Mouse (Mus musculus) liver, embryonic 13.5 days (tissue): ENCODE measurements around the gene Trmt61a. TPM values are rescaled to one million over a fixed set of nuclear protein-coding genes. Genes with fewer than 3 reads are reported as not detected.
A peak's percentile ranks its signal among the peaks of the same experiment; 100 is the strongest.

Experiments
- ATAC-seq: fragments of 200-750 bp; cut with Nextera tagmentation; 2 replicates; pipeline ENCODE4 v1.8.0; 2017; ENCODE audit warnings: low read depth, mild to moderate bottlenecking, moderate number of reproducible peaks, moderate library complexity
- DNase-seq: peaks from one replicate; pipeline ENCODE4 v3.0.0; 2022
- H3K27ac ChIP-seq: fragments of 300-500 bp; sonication (generic); 2 replicates; pipeline ENCODE4 v1.5.1; 2015; ENCODE audit warnings: moderate library complexity, mild to moderate bottlenecking, inconsistent platforms
- H3K27me3 ChIP-seq: fragments of 300-500 bp; sonication (generic); 2 replicates; pipeline ENCODE4 v1.6.1; 2015; ENCODE audit warnings: mild to moderate bottlenecking, inconsistent platforms
- H3K36me3 ChIP-seq: fragments of 300-500 bp; sonication (generic); 2 replicates; pipeline ENCODE4 v1.6.1; 2015; ENCODE audit warnings: mild to moderate bottlenecking, inconsistent platforms
- H3K4me1 ChIP-seq: fragments of 300-500 bp; sonication (generic); replicated peaks from 2 replicates; pipeline ENCODE4 v1.6.1; 2015; ENCODE audit warnings: inconsistent platforms
- H3K4me2 ChIP-seq: fragments of 300-500 bp; sonication (generic); 2 replicates; pipeline ENCODE4 v1.6.1; 2015; ENCODE audit warnings: inconsistent platforms, mild to moderate bottlenecking, moderate library complexity
- H3K4me3 ChIP-seq: fragments of 300-500 bp; sonication (generic); replicated peaks from 2 replicates; pipeline ENCODE4 v1.5.1; 2015; ENCODE audit warnings: mild to moderate bottlenecking, inconsistent platforms
- H3K9ac ChIP-seq: fragments of 300-500 bp; sonication (generic); 2 replicates; pipeline ENCODE4 v1.6.1; 2015; ENCODE audit warnings: mild to moderate bottlenecking, inconsistent platforms
- H3K9me3 ChIP-seq: fragments of 300-500 bp; sonication (generic); replicated peaks from 2 replicates; pipeline ENCODE4 v1.6.1; 2016; ENCODE audit warnings: inconsistent platforms
- WGBS: fragments of 180-500 bp; shearing (Covaris S2); methylation state at CpG from one replicate; pipeline ENCODE4 v1.1.7; 2015; ENCODE audit not compliant: insufficient replicate concordance; 5-methylcytosine and 5-hydroxymethylcytosine counted together
- polyA plus RNA-seq: library from polyadenylated mRNA; unstranded; fragments of >200 nt; fragmentation: Nextera tagmentation; extraction: Ambion mirVana; gene quantifications from 2 replicates; pipeline ENCODE4 v1.2.1, GENCODE M21; 2015

Gene Trmt61a
- polyA plus RNA-seq, 1 experiment from 2014 or later: 13.2 TPM

GRCm38 (mm10) chr12:111665041-111665880, 12.6 kb upstream of the Trmt61a start:
- H3K4me1 ChIP-seq: peaks cover 31% of the 10 kb centered on the region
- WGBS: 79% methylated on average over 13 of the region's 13 CpGs
- H3K27me3 ChIP-seq: peaks cover 17% of the 10 kb centered on the region
- DNase-seq (no peak), ATAC-seq (no peak)
- H3K9me3 ChIP-seq: no peaks in the 10 kb centered on the region
- H3K27ac ChIP-seq: no peak overlapping the region
- H3K36me3 ChIP-seq: peaks cover 7% of the 10 kb centered on the region; the same call in 1 of the 2 replicates
- H3K4me2 ChIP-seq: no peak overlapping the region
- H3K9ac ChIP-seq: no peak overlapping the region
- no peak overlapping the region for H3K4me3 ChIP-seq

- Histone ChIP-seq H3K27ac (no peak overlapping the region), H3K4me3 (no peak overlapping the region), H3K4me2 (no peak overlapping the region), H3K27me3 (peaks cover 29% of the 10 kb centered on the region), H3K9me3 (no peaks in the 10 kb centered on the region), H3K36me3 (peaks cover 5% of the 10 kb centered on the region; the same call in 1 of the 2 replicates), H3K4me1 (peaks cover 43% of the 10 kb centered on the region), H3K9ac (no peak overlapping the region)
- ATAC-seq (no peak), DNase-seq (no peak)
- WGBS: 74% methylated on average over 13 of the region's 13 CpGs
These were observed 11.5 kb upstream of the Trmt61a start for GRCm38 (mm10) chr12:111666380-111666779.

GRCm38 (mm10) chr12:111667421-111667820, 10.5 kb upstream of the Trmt61a start:
- Histone ChIP-seq H3K36me3 (peaks cover 5% of the 10 kb centered on the region; the same call in 1 of the 2 replicates), H3K27me3 (peaks cover 39% of the 10 kb centered on the region), H3K4me2 (no peak overlapping the region), H3K27ac (no peak overlapping the region), H3K9ac (no peak overlapping the region), H3K4me3 (no peak overlapping the region), H3K9me3 (no peaks in the 10 kb centered on the region), H3K4me1 (peaks cover 53% of the 10 kb centered on the region)
- DNase-seq (no peak), ATAC-seq (no peak)
- WGBS: 77% methylated on average over 5 of the region's 5 CpGs

GRCm38 (mm10) chr12:111668457-111668912, 9.4 kb upstream of the Trmt61a start:
- Histone ChIP-seq H3K9ac (peak overlapping the region; percentile 52), H3K36me3 (peaks cover 5% of the 10 kb centered on the region; the same call in 1 of the 2 replicates), H3K27ac (peak overlapping the region; percentile 74), H3K27me3 (peaks cover 50% of the 10 kb centered on the region), H3K4me2 (peak overlapping the region; percentile 62), H3K4me1 (peaks cover 51% of the 10 kb centered on the region), H3K9me3 (no peaks in the 10 kb centered on the region), H3K4me3 (peak overlapping the region; percentile 28)
- DNase-seq (peak; percentile 79), ATAC-seq (peak; percentile 62)
- under 1% methylated on average over 8 of the region's 8 CpGs for WGBS

- peaks cover 45% of the 10 kb centered on the region for H3K4me1 ChIP-seq
- no peaks in the 10 kb centered on the region for H3K9me3 ChIP-seq
- H3K9ac ChIP-seq: no peak overlapping the region
- H3K27ac ChIP-seq: peak overlapping the region; percentile 74
- peak overlapping the region; percentile 62 for H3K4me2 ChIP-seq
- WGBS: 57% methylated on average over 23 of the region's 23 CpGs
- H3K36me3 ChIP-seq: peaks cover under 1% of the 10 kb centered on the region; the same call in 1 of the 2 replicates
- DNase-seq: no peak
- peaks cover 57% of the 10 kb centered on the region for H3K27me3 ChIP-seq
- no peak overlapping the region for H3K4me3 ChIP-seq
- peak; percentile 17; the same call in 1 of the 2 replicates for ATAC-seq
These were observed 8.7 kb upstream of the Trmt61a start for GRCm38 (mm10) chr12:111669000-111669788.

- Histone ChIP-seq H3K27me3 (peaks cover 63% of the 10 kb centered on the region), H3K9ac (no peak overlapping the region), H3K4me1 (peaks cover 45% of the 10 kb centered on the region), H3K36me3 (no peaks in the 10 kb centered on the region), H3K27ac (no peak overlapping the region), H3K9me3 (no peaks in the 10 kb centered on the region), H3K4me3 (0 out of 2 replicates have a peak overlapping the region, but pooled peaks have one; percentile 54), H3K4me2 (no peak overlapping the region)
- ATAC-seq: no peak
- 56% methylated on average over 8 of the region's 8 CpGs for WGBS
- no peak for DNase-seq
These were observed 7.9 kb upstream of the Trmt61a start for GRCm38 (mm10) chr12:111669961-111670360.

- no peak overlapping the region; the same call in 1 of the 2 replicates for H3K9ac ChIP-seq
- H3K9me3 ChIP-seq: no peaks in the 10 kb centered on the region
- 11% methylated on average over 29 of the region's 29 CpGs for WGBS
- peaks cover 49% of the 10 kb centered on the region for H3K4me1 ChIP-seq
- no peak for ATAC-seq
- H3K27ac ChIP-seq: no peak overlapping the region
- H3K4me3 ChIP-seq: peak overlapping the region; percentile 54
- H3K36me3 ChIP-seq: no peaks in the 10 kb centered on the region
- H3K4me2 ChIP-seq: peak overlapping the region; percentile 69
- DNase-seq: no peak
- peaks cover 69% of the 10 kb centered on the region for H3K27me3 ChIP-seq
These were observed 7.4 kb upstream of the Trmt61a start for GRCm38 (mm10) chr12:111670371-111670971.

GRCm38 (mm10) chr12:111670976-111671375, 6.9 kb upstream of the Trmt61a start:
- Histone ChIP-seq H3K4me3 (peak overlapping the region; percentile 54), H3K36me3 (no peaks in the 10 kb centered on the region), H3K27me3 (peaks cover 72% of the 10 kb centered on the region), H3K27ac (no peak overlapping the region), H3K4me1 (peaks cover 52% of the 10 kb centered on the region), H3K4me2 (peak overlapping the region; percentile 69), H3K9me3 (no peaks in the 10 kb centered on the region), H3K9ac (peak overlapping the region; percentile 17; the same call in 1 of the 2 replicates)
- WGBS: 1% methylated on average over 35 of the region's 35 CpGs
- ATAC-seq: no peak
- no peak for DNase-seq

- peak overlapping the region; percentile 41 for H3K9ac ChIP-seq
- H3K4me1 ChIP-seq: peaks cover 55% of the 10 kb centered on the region
- no peak for ATAC-seq
- no peaks in the 10 kb centered on the region for H3K9me3 ChIP-seq
- no peak for DNase-seq
- peaks cover 75% of the 10 kb centered on the region for H3K27me3 ChIP-seq
- peak overlapping the region; percentile 54 for H3K4me3 ChIP-seq
- no peaks in the 10 kb centered on the region for H3K36me3 ChIP-seq
- no peak overlapping the region for H3K27ac ChIP-seq
- H3K4me2 ChIP-seq: peak overlapping the region; percentile 69
- WGBS: 1% methylated on average over 34 of the region's 34 CpGs
These were observed 6.4 kb upstream of the Trmt61a start for GRCm38 (mm10) chr12:111671431-111671902.

GRCm38 (mm10) chr12:111672176-111672575, 5.7 kb upstream of the Trmt61a start, which contains the start of gene Ckb:
Gene Ckb, minus strand, starts transcription at chr12:111672338.
- H3K9ac ChIP-seq: peak within 1 kb of the TSS; percentile 41
- no peaks in the 10 kb centered on the region for H3K9me3 ChIP-seq
- peaks cover 75% of the 10 kb centered on the region for H3K27me3 ChIP-seq
- no peaks in the 10 kb centered on the region for H3K36me3 ChIP-seq
- DNase-seq: no peak
- H3K4me2 ChIP-seq: peak within 1 kb of the TSS; percentile 69
- under 1% methylated on average over 31 of the region's 31 CpGs for whole genome bisulfite sequencing
- H3K27ac ChIP-seq: no peak within 1 kb of the TSS
- H3K4me3 ChIP-seq: peak within 1 kb of the TSS; percentile 54
- H3K4me1 ChIP-seq: peaks cover 58% of the 10 kb centered on the region
- no peak; the same call in 1 of the 2 replicates for ATAC-seq
